Mouse (Mus musculus) cerebellum, postnatal 25 days (tissue): ENCODE data around the gene Traf3ip3.

Source experiments
- DNase-seq, 2 experiments: peaks; one replicate each; pipeline ENCODE4 v3.0.0; 2021; ENCODE audit warnings: mixed read lengths in 2 of 2

Traf3ip3 gene

GRCm38 (mm10) chr1:193203821-193204220, 2.3 kb upstream of the Traf3ip3 start:
- DNase-seq, result no peak

- DNase-seq, result no peak
Observed at GRCm38 (mm10) chr1:193200640-193201382, 692 bp downstream of the Traf3ip3 start.

- no peak for DNase-seq
Observed at GRCm38 (mm10) chr1:193198312-193198711, 3.2 kb downstream of the Traf3ip3 start.

- no peak for DNase-seq
Observed at GRCm38 (mm10) chr1:193197494-193198205, 3.9 kb downstream of the Traf3ip3 start.

- DNase-seq, result no peak
Observed at GRCm38 (mm10) chr1:193195169-193195810, 6.2 kb downstream of the Traf3ip3 start.

- peak; percentile 79 to 87 for DNase-seq
Observed at GRCm38 (mm10) chr1:193194416-193195140, 6.9 kb downstream of the Traf3ip3 start.

GRCm38 (mm10) chr1:193191675-193192283, 9.7 kb downstream of the Traf3ip3 start:
- DNase-seq, result peak; percentile 37 to 52

- DNase-seq, result no peak
Observed at GRCm38 (mm10) chr1:193189771-193190170, 11.7 kb downstream of the Traf3ip3 start.

- DNase-seq, result no peak
Observed at GRCm38 (mm10) chr1:193189151-193189621, 12.3 kb downstream of the Traf3ip3 start.

GRCm38 (mm10) chr1:193188257-193188656, 13.2 kb downstream of the Traf3ip3 start:
- DNase-seq, result no peak

- no peak for DNase-seq
Observed at GRCm38 (mm10) chr1:193181104-193181503, 20.4 kb downstream of the Traf3ip3 start.

- no peak for DNase-seq
Observed at GRCm38 (mm10) chr1:193174143-193174733, 27.3 kb downstream of the Traf3ip3 start.

- no peak for DNase-seq
Observed at GRCm38 (mm10) chr1:193173810-193174129, 27.7 kb downstream of the Traf3ip3 start.

GRCm38 (mm10) chr1:193172991-193173809, 28.3 kb downstream of the Traf3ip3 start:
- DNase-seq, result peak; percentile 92 to 96

- DNase-seq, result no peak
Observed at GRCm38 (mm10) chr1:193169856-193170255, 31.6 kb downstream of the Traf3ip3 start.

- DNase-seq, result no peak
Observed at GRCm38 (mm10) chr1:193169228-193169627, 32.3 kb downstream of the Traf3ip3 start.

GRCm38 (mm10) chr1:193167746-193168145, 33.8 kb downstream of the Traf3ip3 start, which contains the start of gene A130010J15Rik:
A130010J15Rik (plus strand) TSS chr1:193168046.
- no peak for DNase-seq

- no peak for DNase-seq
Observed at GRCm38 (mm10) chr1:193160317-193161032, 41.0 kb downstream of the Traf3ip3 start.

GRCm38 (mm10) chr1:193159613-193160012, 41.9 kb downstream of the Traf3ip3 start:
- no peak for DNase-seq

- DNase-seq, result no peak
Observed at GRCm38 (mm10) chr1:193159163-193159562, 42.3 kb downstream of the Traf3ip3 start.
